46 mouse cellular contexts compared by ENCODE assay signal in genomic region chr1:162648416-162648815, GRCm38 (mm10). TPM values are rescaled to one million over a fixed set of nuclear protein-coding genes. Genes with fewer than 3 reads are reported as not detected.
"Had no signal": no experiment of that assay in that cellular context is flagged by ENCODE, and none has a peak within 500 bp of the region (broad histone marks: within the 10 kb centered on the region; RNA-seq: fewer than 3 reads in every experiment).

No protein-coding gene starts in this region.

- H3K9ac ChIP-seq: limb, embryonic 12.5 days; limb, embryonic 13.5 days; limb, embryonic 15.5 days; liver, embryonic 12.5 days; liver, embryonic 13.5 days; liver, embryonic 14.5 days; liver, embryonic 15.5 days; liver, postnatal 0 days; lung, embryonic 14.5 days; lung, embryonic 15.5 days; midbrain, embryonic 12.5 days; midbrain, embryonic 13.5 days; midbrain, embryonic 15.5 days; neural tube, embryonic 12.5 days had no signal

- H3K27me3 ChIP-seq: limb, embryonic 12.5 days; limb, embryonic 13.5 days; limb, embryonic 15.5 days; liver, embryonic 13.5 days; liver, embryonic 15.5 days; lung, embryonic 15.5 days; midbrain, embryonic 12.5 days; midbrain, embryonic 13.5 days; midbrain, embryonic 15.5 days; neural tube, embryonic 12.5 days had no signal

- DNase-seq: left cerebral cortex, postnatal 4 days; liver, embryonic 13.5 days; liver, postnatal 0 days; lung, adult 18-20 months; lung, adult 2 months; lung, embryonic 14.5 days; lung, postnatal 10 days; lung, postnatal 14 days; lung, postnatal 36 days; lung, postnatal 4 days; midbrain, embryonic 14.5 days had no signal

- H3K36me3 ChIP-seq: limb, embryonic 10.5 days; limb, embryonic 12.5 days; limb, embryonic 13.5 days; limb, embryonic 15.5 days; liver, embryonic 12.5 days; liver, embryonic 13.5 days; liver, embryonic 15.5 days; lung, embryonic 15.5 days; midbrain, embryonic 10.5 days; midbrain, embryonic 12.5 days; midbrain, embryonic 13.5 days; midbrain, embryonic 15.5 days; neural tube, embryonic 12.5 days had no signal

- ATAC-seq: liver, embryonic 12.5 days; liver, postnatal 0 days; lung, postnatal 0 days; midbrain, embryonic 13.5 days; midbrain, embryonic 15.5 days; midbrain, embryonic 16.5 days had no signal

- H3K4me2 ChIP-seq: limb, embryonic 12.5 days; limb, embryonic 13.5 days; limb, embryonic 15.5 days; liver, embryonic 11.5 days; liver, embryonic 12.5 days; liver, embryonic 13.5 days; liver, embryonic 15.5 days; lung, embryonic 14.5 days; lung, embryonic 15.5 days; midbrain, embryonic 11.5 days; midbrain, embryonic 12.5 days; midbrain, embryonic 13.5 days; midbrain, embryonic 15.5 days; neural tube, embryonic 12.5 days had no signal

- H3K4me1 ChIP-seq: liver, embryonic 12.5 days; liver, embryonic 13.5 days; liver, embryonic 15.5 days; megakaryocyte, embryonic 14.5 days; midbrain, embryonic 12.5 days; midbrain, embryonic 13.5 days; midbrain, embryonic 15.5 days; neural tube, embryonic 12.5 days had no signal

- H3K4me3 ChIP-seq: limb, embryonic 10.5 days; limb, embryonic 12.5 days; limb, embryonic 13.5 days; limb, embryonic 15.5 days; liver, embryonic 12.5 days; liver, embryonic 13.5 days; liver, embryonic 15.5 days; lung, embryonic 15.5 days; megakaryocyte, embryonic 14.5 days; midbrain, embryonic 10.5 days; midbrain, embryonic 12.5 days; midbrain, embryonic 13.5 days; midbrain, embryonic 15.5 days; myocyte; neural tube, embryonic 12.5 days had no signal

- H3K9me3 ChIP-seq: limb, embryonic 10.5 days; limb, embryonic 12.5 days; limb, embryonic 13.5 days; limb, embryonic 15.5 days; liver, embryonic 12.5 days; liver, embryonic 13.5 days; liver, embryonic 15.5 days; lung, embryonic 15.5 days; megakaryocyte, embryonic 14.5 days; midbrain, embryonic 10.5 days; midbrain, embryonic 12.5 days; midbrain, embryonic 13.5 days; midbrain, embryonic 15.5 days; neural tube, embryonic 12.5 days had no signal

- H3K27ac ChIP-seq: limb, embryonic 10.5 days; limb, embryonic 12.5 days; limb, embryonic 13.5 days; limb, embryonic 15.5 days; liver, embryonic 12.5 days; liver, embryonic 13.5 days; liver, embryonic 14.5 days; liver, embryonic 15.5 days; lung, embryonic 15.5 days; macrophage; midbrain, embryonic 10.5 days; midbrain, embryonic 12.5 days; midbrain, embryonic 13.5 days; midbrain, embryonic 15.5 days; neural tube, embryonic 12.5 days had no signal

RNA-seq across cellular contexts. Expression of gene Myoc, which starts 9.5 kb away (rescaled TPM):
- total RNA-seq: liver, adult 2 months; megakaryocyte progenitor cell, adult 5-6 weeks; megakaryocyte, adult 5-6 weeks; megakaryocyte-erythroid progenitor cell, adult 5-6 weeks; monocyte, adult 5-6 weeks had no signal
- polyA plus RNA-seq: limb, embryonic 10.5 days; limb, embryonic 11.5 days; limb, embryonic 12.5 days; liver, adult 2 months; liver, embryonic 11.5 days; liver, embryonic 12.5 days; liver, embryonic 13.5 days; liver, embryonic 15.5 days; liver, postnatal 0 days; lung, embryonic 14.5 days; lung, embryonic 15.5 days; macrophage; midbrain, embryonic 10.5 days; midbrain, embryonic 11.5 days; midbrain, embryonic 12.5 days; midbrain, embryonic 13.5 days; midbrain, embryonic 15.5 days; midbrain, embryonic 16.5 days; myocyte; neural tube, embryonic 11.5 days; neural tube, embryonic 12.5 days had no signal

RNA-seq across cellular contexts. Expression of gene Myocos, which starts 9.6 kb away (rescaled TPM):
- total RNA-seq: left cerebral cortex, adult 8-10 months; left cerebral cortex, postnatal 10 days; left cerebral cortex, postnatal 14 days; left cerebral cortex, postnatal 25 days; left cerebral cortex, postnatal 36 days; left cerebral cortex, postnatal 4 days; liver, adult 2 months; megakaryocyte progenitor cell, adult 5-6 weeks; megakaryocyte, adult 5-6 weeks; megakaryocyte-erythroid progenitor cell, adult 5-6 weeks; midbrain, postnatal 0 days; monocyte, adult 5-6 weeks had no signal
- polyA plus RNA-seq: limb, embryonic 10.5 days; limb, embryonic 11.5 days; limb, embryonic 12.5 days; limb, embryonic 13.5 days; limb, embryonic 14.5 days; limb, embryonic 15.5 days; liver, adult 2 months; liver, embryonic 11.5 days; liver, embryonic 12.5 days; liver, embryonic 13.5 days; liver, embryonic 14.5 days; liver, embryonic 15.5 days; liver, postnatal 0 days; lung, adult 2 months; lung, embryonic 14.5 days; lung, embryonic 15.5 days; lung, embryonic 16.5 days; lung, postnatal 0 days; macrophage; midbrain, embryonic 10.5 days; midbrain, embryonic 11.5 days; midbrain, embryonic 12.5 days; midbrain, embryonic 13.5 days; midbrain, embryonic 14.5 days; midbrain, embryonic 15.5 days; midbrain, embryonic 16.5 days; midbrain, postnatal 0 days; myocyte; neural tube, embryonic 11.5 days; neural tube, embryonic 12.5 days had no signal
